Mouse (Mus musculus): Measurements from ENCODE around the gene Aff4.

The Aff4 gene

DNA sequence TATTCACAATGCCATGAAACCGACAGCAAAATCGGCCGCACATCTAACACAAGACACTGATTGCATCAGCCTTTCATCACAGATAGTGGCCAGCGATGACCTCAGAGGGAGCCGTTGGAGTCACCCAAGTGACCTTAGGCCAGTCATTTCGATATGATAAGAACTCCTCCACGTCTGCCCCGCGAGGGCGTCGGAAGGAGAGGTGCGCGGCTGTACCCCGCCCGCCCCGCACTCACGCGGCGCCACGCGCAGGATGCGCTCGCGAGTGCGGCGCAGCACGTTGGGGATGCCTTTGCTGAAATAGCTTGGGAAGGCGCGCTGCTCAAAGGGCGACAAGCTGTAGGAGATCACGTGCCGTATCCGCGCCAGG is 79.7 kb downstream of the Aff4 start:
- no peak for DNase-seq

DNA sequence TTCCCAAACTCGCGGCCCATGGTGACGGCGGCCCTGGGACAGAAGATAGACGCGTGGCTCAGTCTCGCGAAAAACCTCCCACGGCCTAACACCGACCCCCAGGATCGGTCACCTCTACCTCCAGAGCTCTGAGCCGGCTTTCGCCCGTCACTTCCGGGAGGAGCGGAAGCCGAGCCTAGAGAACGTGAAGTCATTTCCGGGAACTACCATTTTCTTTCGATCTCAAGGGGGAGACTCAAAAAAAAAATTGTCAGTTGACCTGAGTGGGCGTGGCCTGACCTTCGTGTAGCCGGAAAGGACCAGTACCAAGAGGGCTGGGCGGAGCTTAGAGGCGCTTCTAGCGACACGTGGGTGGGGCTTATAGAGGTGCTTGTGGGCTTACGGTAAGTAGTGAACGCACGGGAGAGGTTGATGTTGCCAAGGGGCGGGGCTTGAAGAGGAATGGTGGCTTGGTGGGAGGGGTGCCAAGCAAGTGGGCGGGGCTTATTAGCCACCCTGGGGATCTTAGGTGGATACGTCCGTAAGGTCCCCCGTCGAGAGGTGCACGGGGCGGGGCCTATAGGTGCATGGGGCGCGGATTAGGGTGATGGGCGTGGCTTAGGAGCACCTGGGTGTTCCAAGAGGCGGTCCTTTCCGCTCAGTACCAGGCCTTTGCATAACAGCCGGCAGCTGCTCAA is 80.2 kb downstream of the Aff4 start, which contains the start of the genes Uqcrq and Gdf9:
Gene Uqcrq (minus strand): TSS at position 162 of the 677 bp plus-strand sequence.
Gene Gdf9 (plus strand): TSS at position 354 of the 677 bp plus-strand sequence.
- peak; percentile 99 for DNase-seq

GRCm38 (mm10) chr11:53431347-53432056 is 80.9 kb downstream of the Aff4 start:
- no peak for DNase-seq

DNA sequence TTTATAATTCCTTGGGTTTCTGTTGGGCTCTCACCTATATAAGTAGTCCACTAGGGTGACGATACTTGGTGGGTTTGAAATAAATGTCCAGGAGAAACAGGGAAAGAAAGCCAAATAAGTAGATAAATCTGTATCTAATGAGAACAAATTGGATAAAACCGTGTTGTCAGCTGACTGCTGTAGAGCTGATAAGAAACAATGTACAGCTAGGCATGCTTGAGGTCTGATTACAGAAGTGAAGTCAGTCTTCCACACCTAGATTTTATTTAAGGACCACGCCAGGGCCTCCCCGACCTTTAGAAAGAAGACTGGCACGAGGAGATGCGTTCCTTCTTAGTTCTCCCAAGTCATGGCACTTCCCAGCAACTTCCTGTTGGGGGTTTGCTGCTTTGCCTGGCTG is 82.4 kb downstream of the Aff4 start:
- no peak for DNase-seq

GRCm38 (mm10) chr11:53435504-53435903 is 84.9 kb downstream of the Aff4 start:
- no peak for DNase-seq

DNA sequence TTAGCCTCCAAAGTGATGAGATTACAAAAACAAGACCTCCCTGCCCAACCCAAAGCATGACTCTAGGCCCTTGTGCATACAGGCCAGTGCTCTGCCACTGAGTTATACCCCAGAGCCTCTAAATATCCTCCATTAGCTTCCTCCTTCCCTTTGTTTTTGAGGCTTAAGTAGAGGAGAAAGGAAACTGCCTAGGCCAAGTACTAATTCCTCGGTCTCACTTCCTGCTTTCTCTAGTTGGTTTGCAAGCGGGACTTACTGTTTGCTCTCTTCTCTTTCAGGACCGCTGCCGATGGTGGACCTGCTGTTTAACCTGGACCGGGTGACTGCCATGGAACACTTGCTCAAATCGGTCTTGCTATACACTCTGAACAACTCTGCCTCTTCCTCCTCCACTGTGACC is 85.7 kb downstream of the Aff4 start:
- no peak for DNase-seq

DNA sequence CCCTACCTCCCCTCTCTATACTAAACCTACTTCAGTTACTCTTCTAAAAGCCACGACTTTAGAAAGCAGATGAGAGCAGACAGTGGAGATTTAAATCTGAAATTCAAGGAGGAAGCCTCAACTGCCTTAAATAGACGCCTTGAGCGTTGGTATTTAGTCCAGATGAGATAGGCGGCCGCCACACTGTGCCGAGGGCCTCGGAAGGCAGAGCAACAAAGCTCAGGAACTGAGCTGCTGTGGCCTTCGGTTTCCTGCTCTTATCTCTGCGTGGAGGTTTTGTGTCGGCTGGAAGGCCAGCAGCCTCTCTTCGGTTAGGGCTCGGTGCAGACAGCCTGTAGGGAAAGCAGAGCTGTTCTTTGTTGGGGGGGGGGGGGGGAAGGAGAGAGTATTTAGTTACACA is 91.3 kb downstream of the Aff4 start:
- DNase-seq = peak; percentile 50 to 60

GRCm38 (mm10) chr11:53443861-53444260 is 93.2 kb downstream of the Aff4 start:
- DNase-seq = peak; percentile 37 to 41

GRCm38 (mm10) chr11:53445562-53445961 is 94.9 kb downstream of the Aff4 start:
- no peak for DNase-seq

GRCm38 (mm10) chr11:53446183-53446582 is 95.5 kb downstream of the Aff4 start:
- DNase-seq = no peak

DNA sequence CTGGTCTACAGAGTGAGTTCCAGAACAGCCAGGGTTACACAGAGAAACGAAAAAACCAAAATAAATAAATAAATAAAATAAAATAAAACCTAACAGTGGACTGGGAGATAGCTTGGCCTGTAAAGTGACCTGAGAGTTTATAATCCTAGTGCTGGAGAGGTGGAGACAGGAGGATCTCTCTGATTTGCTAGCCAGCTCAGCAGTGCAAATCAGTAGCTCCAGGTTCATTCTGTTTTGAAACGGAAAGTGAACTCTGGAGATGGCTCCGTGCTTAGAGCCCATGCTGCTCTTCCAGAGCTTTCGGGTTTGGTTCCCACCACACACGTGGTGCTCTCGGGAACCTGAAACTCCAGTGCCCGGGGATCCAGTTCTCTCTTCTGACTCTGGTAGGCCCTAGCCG is 97.4 kb downstream of the Aff4 start:
- DNase-seq = no peak

GRCm38 (mm10) chr11:53448529-53448928 is 97.9 kb downstream of the Aff4 start:
- DNase-seq = no peak

- DNase-seq = peak; percentile 19 to 39
Measured at GRCm38 (mm10) chr11:53450070-53450705, 99.6 kb downstream of the Aff4 start.

- DNase-seq = no peak
Measured at GRCm38 (mm10) chr11:53451361-53451760, 100.7 kb downstream of the Aff4 start.

DNA sequence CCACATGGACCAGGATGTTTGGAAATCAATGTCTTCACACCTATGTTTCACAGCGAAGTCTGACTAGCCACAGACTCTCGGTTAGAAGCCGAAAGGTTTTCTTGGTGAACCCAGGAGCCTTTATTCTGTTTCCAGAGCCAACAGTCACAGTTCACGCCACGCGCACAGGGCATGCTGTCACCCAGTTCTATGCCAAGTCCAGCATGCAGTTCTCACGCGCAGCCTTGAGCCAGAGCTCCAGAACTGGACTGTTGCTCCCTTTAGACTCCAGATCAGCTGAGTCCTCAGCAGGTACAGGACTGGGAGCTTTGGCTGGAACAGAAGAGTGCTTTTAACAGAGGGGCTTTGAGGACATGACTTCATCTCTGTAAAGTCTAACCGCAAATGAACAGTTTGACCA is 101.8 kb downstream of the Aff4 start:
- DNase-seq = no peak

DNA sequence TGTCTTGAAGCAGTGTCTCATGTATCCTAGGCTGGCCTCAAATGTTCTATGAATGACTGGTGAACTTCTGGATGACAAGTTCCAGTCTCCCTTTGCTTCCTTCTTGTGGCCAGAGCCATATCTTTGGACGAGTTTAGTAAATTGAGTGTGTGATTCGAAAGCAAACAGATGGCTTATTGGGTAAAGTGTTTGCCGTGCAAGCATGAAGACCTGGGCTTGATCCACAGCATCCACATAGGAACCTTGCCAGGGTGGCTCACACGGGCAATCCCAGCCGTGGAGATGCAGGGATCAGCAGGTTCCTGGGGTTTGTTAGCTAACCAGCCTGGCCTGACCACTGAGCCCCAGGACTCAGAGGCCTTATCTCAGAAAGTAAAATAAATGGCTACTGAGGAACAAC is 102.4 kb downstream of the Aff4 start:
- DNase-seq = no peak

DNA sequence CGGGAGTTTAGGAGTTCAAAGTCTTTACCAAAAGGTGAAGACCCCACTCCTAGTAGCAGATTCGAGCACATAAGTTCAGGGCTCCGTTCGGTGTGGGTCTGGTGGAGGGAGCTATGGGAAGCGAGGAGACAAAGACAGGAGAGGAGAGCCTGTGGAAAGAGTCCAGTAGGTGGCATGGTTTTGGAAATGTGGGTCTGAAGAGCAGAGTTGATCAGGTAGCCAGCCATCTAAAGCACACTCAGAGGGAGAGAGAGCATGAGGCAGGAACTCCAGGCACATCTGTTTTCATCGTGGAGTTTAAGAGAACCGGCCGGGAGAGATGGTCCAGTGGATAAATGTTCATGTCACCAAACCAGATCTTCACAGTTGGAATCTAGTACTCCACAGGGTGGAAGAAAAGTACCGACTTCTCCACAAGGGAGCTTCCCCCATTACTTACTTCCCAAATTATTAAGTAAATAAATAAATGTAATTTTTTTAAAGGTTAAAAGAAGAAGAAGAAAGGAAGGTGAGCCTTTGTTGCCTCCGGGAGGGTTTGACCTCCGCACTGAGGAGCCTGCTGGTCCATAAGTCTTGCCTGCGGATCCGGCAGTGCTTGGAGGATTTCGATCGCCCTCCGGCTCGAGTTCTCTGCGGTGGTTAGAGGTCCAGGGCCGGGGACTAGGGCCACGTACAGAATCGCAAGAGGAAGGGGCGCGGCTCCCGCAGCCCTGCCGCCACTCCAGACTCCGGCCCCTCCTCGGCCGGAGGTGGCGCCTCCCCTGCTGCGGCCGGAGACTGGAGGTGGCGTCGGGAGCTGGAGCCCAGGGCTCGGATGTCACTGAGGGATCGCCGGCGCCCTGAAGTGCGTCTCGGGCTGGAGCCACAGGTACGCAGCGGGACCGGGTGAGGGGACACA is 106.1 kb downstream of the Aff4 start, which contains the start of the genes Gm10447 and Shroom1:
Gene Gm10447 (minus strand): TSS at position 637 of the 898 bp plus-strand sequence.
Gene Shroom1 (plus strand): TSS at position 732 of the 898 bp plus-strand sequence.
- DNase-seq = no peak

GRCm38 (mm10) chr11:53457372-53457954 is 106.8 kb downstream of the Aff4 start:
- DNase-seq = no peak

- no peak for DNase-seq
Measured at GRCm38 (mm10) chr11:53458996-53459395, 108.4 kb downstream of the Aff4 start.

DNA sequence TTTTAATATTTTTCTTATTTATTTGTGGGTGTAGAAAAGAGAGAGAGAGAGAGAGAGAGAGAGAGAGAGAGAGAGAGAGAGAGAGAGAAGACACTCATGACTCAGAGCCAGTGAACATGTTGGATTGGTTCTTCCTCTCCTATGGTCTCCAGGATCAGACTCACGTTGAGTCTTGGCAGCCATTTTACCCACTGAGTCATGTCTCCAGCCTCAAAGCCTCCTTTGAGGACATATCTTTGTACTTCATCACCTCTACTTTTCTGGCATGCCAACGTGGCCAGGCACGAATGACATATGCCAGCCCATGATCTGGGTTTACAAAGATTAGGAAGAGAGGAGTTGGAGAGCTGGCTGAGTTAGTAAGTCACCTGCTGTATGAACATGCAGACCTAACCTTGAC is 109.6 kb downstream of the Aff4 start:
- DNase-seq = no peak

DNA sequence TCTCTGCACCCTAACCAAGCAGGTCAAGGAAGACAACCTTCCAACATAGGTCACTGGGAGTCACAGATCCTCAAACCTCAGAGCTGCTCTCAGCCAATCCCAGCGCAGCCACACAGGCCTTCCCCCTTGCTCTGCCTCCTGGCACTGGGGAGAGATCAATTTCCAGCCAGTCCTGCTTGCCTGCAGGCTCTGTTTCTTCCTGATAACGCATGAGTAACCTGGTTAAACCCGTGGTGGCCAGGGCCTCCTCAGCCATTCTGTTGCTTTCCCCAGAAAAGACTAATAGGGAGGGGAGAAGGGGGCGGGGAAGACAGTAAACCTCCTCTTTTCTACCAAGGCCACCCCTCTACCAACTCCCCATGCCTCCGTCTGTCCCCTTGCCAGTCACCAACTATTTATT is 111.1 kb downstream of the Aff4 start:
- no peak for DNase-seq
